Mouse (Mus musculus) brain, embryonic 14.5 days (tissue): ENCODE data around the gene Wbp1.

Experiments used
- CTCF ChIP-seq: fragments of 200-500 bp; IDR thresholded peaks from 2 replicates; pipeline ENCODE4 v1.5.1; 2012; ENCODE audit warnings: inconsistent platforms, mild to moderate bottlenecking, moderate library complexity, borderline replicate concordance; ENCODE audit not compliant: insufficient read depth, insufficient read length; ENCODE audit errors: extremely low read depth
- POLR2A ChIP-seq: fragments of 200-500 bp; IDR thresholded peaks from 2 replicates; pipeline ENCODE4 v1.6.1; 2012; ENCODE audit warnings: mild to moderate bottlenecking, inconsistent platforms, borderline replicate concordance; ENCODE audit not compliant: poor library complexity, insufficient read depth, insufficient read length, severe bottlenecking; ENCODE audit errors: extremely low read depth

- TF ChIP-seq POLR2A (no peak), CTCF (no peak)
Observed at GRCm38 (mm10) chr6:83087926-83088260, 33.5 kb downstream of the Wbp1 start.
